Mouse (Mus musculus) bone marrow macrophage, adult 2 months (primary cell): ENCODE measurements at regions not wholly inside any gene's neighbourhood (a gene's known extent, or its start where the extent isn't known, plus 50 kb on each side); places are given as distances from the start of the nearest gene placed in this dataset.

Experiments used
- CTCF ChIP-seq: IDR thresholded peaks from 2 replicates; pipeline ENCODE4 v1.5.1; 2012; ENCODE audit warnings: low read depth, mild to moderate bottlenecking, low read length, moderate library complexity
- POLR2A ChIP-seq: IDR thresholded peaks from 2 replicates; pipeline ENCODE4 v1.6.1; 2012; ENCODE audit warnings: mild to moderate bottlenecking, low read depth, low read length, borderline replicate concordance

GRCm38 (mm10) chr12:35623484-35623883, 88.6 kb upstream of the Ahr start:
- TF ChIP-seq CTCF (no peak), POLR2A (no peak)
